Mouse (Mus musculus): ENCODE data around the gene Baiap2l2. TPM values are rescaled to one million over a fixed set of nuclear protein-coding genes. Genes with fewer than 3 reads are reported as not detected.

The Baiap2l2 gene
- polyA plus RNA-seq, 1 experiment from 2014 or later: 10.3 TPM

- Histone ChIP-seq H3K9me3 (ENCODE audit: control insufficient read depth, low read length) (no peaks in the 10 kb centered on the region), H3K4me3 (ENCODE audit: low read length) (no peak overlapping the region), H3K27ac (ENCODE audit: low read depth, low read length) (no peak overlapping the region), H3K4me2 (replicated peaks; ENCODE audit: low read depth, low read length) (peak overlapping the region; percentile 8; the same call in 1 of the 2 replicates), H3K36me3 (ENCODE audit: control insufficient read depth, insufficient read depth, low read length) (no peaks in the 10 kb centered on the region), H3K9ac (ENCODE audit: low read depth, low read length) (no peak overlapping the region), H3K4me1 (ENCODE audit: control insufficient read depth, insufficient read depth, low read length) (peaks cover 22% of the 10 kb centered on the region), H3K27me3 (ENCODE audit: control insufficient read depth, insufficient read depth, low read length) (no peaks in the 10 kb centered on the region)
- WGBS: 39% methylated on average over 4 of the region's 4 CpGs
- ATAC-seq (ENCODE audit: low FRiP score, low TSS enrichment): no peak
These were observed 40.9 kb upstream of the Baiap2l2 start for GRCm38 (mm10) chr15:79326264-79326663.

GRCm38 (mm10) chr15:79325742-79326141 is 40.4 kb upstream of the Baiap2l2 start:
- Histone ChIP-seq H3K36me3 (ENCODE audit: control insufficient read depth, insufficient read depth, low read length) (no peaks in the 10 kb centered on the region), H3K4me1 (ENCODE audit: control insufficient read depth, insufficient read depth, low read length) (peaks cover 22% of the 10 kb centered on the region), H3K27ac (ENCODE audit: low read depth, low read length) (no peak overlapping the region), H3K4me3 (ENCODE audit: low read length) (no peak overlapping the region), H3K9me3 (ENCODE audit: control insufficient read depth, low read length) (no peaks in the 10 kb centered on the region), H3K4me2 (replicated peaks; ENCODE audit: low read depth, low read length) (no peak overlapping the region), H3K27me3 (ENCODE audit: control insufficient read depth, insufficient read depth, low read length) (no peaks in the 10 kb centered on the region), H3K9ac (ENCODE audit: low read depth, low read length) (no peak overlapping the region)
- ATAC-seq (ENCODE audit: low FRiP score, low TSS enrichment): no peak
- WGBS: 69% methylated on average over 3 of the region's 3 CpGs

- Histone ChIP-seq H3K27me3 (ENCODE audit: control insufficient read depth, insufficient read depth, low read length) (no peaks in the 10 kb centered on the region), H3K27ac (ENCODE audit: low read depth, low read length) (peak overlapping the region; percentile 4; the same call in 1 of the 2 replicates), H3K36me3 (ENCODE audit: control insufficient read depth, insufficient read depth, low read length) (no peaks in the 10 kb centered on the region), H3K4me3 (ENCODE audit: low read length) (no peak overlapping the region), H3K9me3 (ENCODE audit: control insufficient read depth, low read length) (no peaks in the 10 kb centered on the region), H3K4me2 (replicated peaks; ENCODE audit: low read depth, low read length) (no peak overlapping the region), H3K4me1 (ENCODE audit: control insufficient read depth, insufficient read depth, low read length) (peaks cover 22% of the 10 kb centered on the region), H3K9ac (ENCODE audit: low read depth, low read length) (no peak overlapping the region)
- 82% methylated on average over 3 of the region's 3 CpGs for WGBS
- ATAC-seq (ENCODE audit: low FRiP score, low TSS enrichment): no peak
These were observed 39.0 kb upstream of the Baiap2l2 start for GRCm38 (mm10) chr15:79324373-79324772.

GRCm38 (mm10) chr15:79323791-79324155 is 38.4 kb upstream of the Baiap2l2 start:
- ATAC-seq (ENCODE audit: low FRiP score, low TSS enrichment): no peak
- H3K36me3 ChIP-seq (ENCODE audit: control insufficient read depth, insufficient read depth, low read length): no peaks in the 10 kb centered on the region
- no peaks in the 10 kb centered on the region for H3K9me3 ChIP-seq (ENCODE audit: control insufficient read depth, low read length)
- 75% methylated on average over 4 of the region's 4 CpGs for WGBS
- H3K9ac ChIP-seq (ENCODE audit: low read depth, low read length): no peak overlapping the region
- no peak overlapping the region for H3K4me3 ChIP-seq (ENCODE audit: low read length)
- no peaks in the 10 kb centered on the region for H3K27me3 ChIP-seq (ENCODE audit: control insufficient read depth, insufficient read depth, low read length)
- H3K27ac ChIP-seq (ENCODE audit: low read depth, low read length): peak overlapping the region; percentile 4
- H3K4me2 ChIP-seq (replicated peaks; ENCODE audit: low read depth, low read length): no peak overlapping the region
- H3K4me1 ChIP-seq (ENCODE audit: control insufficient read depth, insufficient read depth, low read length): peaks cover 22% of the 10 kb centered on the region

GRCm38 (mm10) chr15:79322991-79323790 is 37.9 kb upstream of the Baiap2l2 start:
- 0 out of 2 replicates have a peak overlapping the region, but pooled peaks have one; percentile 19 for H3K9ac ChIP-seq (ENCODE audit: low read depth, low read length)
- ATAC-seq (ENCODE audit: low FRiP score, low TSS enrichment): no peak
- H3K4me1 ChIP-seq (ENCODE audit: control insufficient read depth, insufficient read depth, low read length): peaks cover 22% of the 10 kb centered on the region

GRCm38 (mm10) chr15:79322281-79322990 is 37.1 kb upstream of the Baiap2l2 start:
- Histone ChIP-seq H3K27me3 (ENCODE audit: control insufficient read depth, insufficient read depth, low read length) (no peaks in the 10 kb centered on the region), H3K9ac (ENCODE audit: low read depth, low read length) (0 out of 2 replicates have a peak overlapping the region, but pooled peaks have one; percentile 19), H3K4me3 (ENCODE audit: low read length) (no peak overlapping the region), H3K4me2 (replicated peaks; ENCODE audit: low read depth, low read length) (no peak overlapping the region), H3K27ac (ENCODE audit: low read depth, low read length) (peak overlapping the region; percentile 52; the same call in 1 of the 2 replicates), H3K36me3 (ENCODE audit: control insufficient read depth, insufficient read depth, low read length) (no peaks in the 10 kb centered on the region), H3K9me3 (ENCODE audit: control insufficient read depth, low read length) (no peaks in the 10 kb centered on the region), H3K4me1 (ENCODE audit: control insufficient read depth, insufficient read depth, low read length) (peaks cover 22% of the 10 kb centered on the region)
- WGBS: 49% methylated on average over 11 of the region's 11 CpGs
- no peak for ATAC-seq (ENCODE audit: low FRiP score, low TSS enrichment)

More at GRCm38 (mm10) chr15:79322991-79323790, 37.9 kb upstream of the Baiap2l2 start:
- Histone ChIP-seq H3K9me3 (ENCODE audit: control insufficient read depth, low read length) (no peaks in the 10 kb centered on the region), H3K27me3 (ENCODE audit: control insufficient read depth, insufficient read depth, low read length) (no peaks in the 10 kb centered on the region), H3K4me2 (replicated peaks; ENCODE audit: low read depth, low read length) (no peak overlapping the region), H3K36me3 (ENCODE audit: control insufficient read depth, insufficient read depth, low read length) (no peaks in the 10 kb centered on the region), H3K27ac (ENCODE audit: low read depth, low read length) (peak overlapping the region; percentile 52; the same call in 1 of the 2 replicates), H3K4me3 (ENCODE audit: low read length) (no peak overlapping the region)
- 66% methylated on average over 6 of the region's 6 CpGs for whole genome bisulfite sequencing

- ATAC-seq (ENCODE audit: low FRiP score, low TSS enrichment): no peak
- no peak overlapping the region for H3K9ac ChIP-seq (ENCODE audit: low read depth, low read length)
- H3K27me3 ChIP-seq (ENCODE audit: control insufficient read depth, insufficient read depth, low read length): no peaks in the 10 kb centered on the region
- H3K27ac ChIP-seq (ENCODE audit: low read depth, low read length): no peak overlapping the region
- no peak overlapping the region for H3K4me3 ChIP-seq (ENCODE audit: low read length)
- no peaks in the 10 kb centered on the region for H3K9me3 ChIP-seq (ENCODE audit: control insufficient read depth, low read length)
- no peaks in the 10 kb centered on the region for H3K36me3 ChIP-seq (ENCODE audit: control insufficient read depth, insufficient read depth, low read length)
- no peak overlapping the region for H3K4me2 ChIP-seq (replicated peaks; ENCODE audit: low read depth, low read length)
- peaks cover 15% of the 10 kb centered on the region for H3K4me1 ChIP-seq (ENCODE audit: control insufficient read depth, insufficient read depth, low read length)
- WGBS: 73% methylated on average over 5 of the region's 5 CpGs
These were observed 36.4 kb upstream of the Baiap2l2 start for GRCm38 (mm10) chr15:79321733-79322190.

- Histone ChIP-seq H3K4me3 (ENCODE audit: low read length) (no peak overlapping the region), H3K27me3 (ENCODE audit: control insufficient read depth, insufficient read depth, low read length) (no peaks in the 10 kb centered on the region), H3K36me3 (ENCODE audit: control insufficient read depth, insufficient read depth, low read length) (0 out of 2 replicates have a peak, but pooled peaks cover 5% of the 10 kb centered on the region), H3K9me3 (ENCODE audit: control insufficient read depth, low read length) (no peaks in the 10 kb centered on the region), H3K9ac (ENCODE audit: low read depth, low read length) (no peak overlapping the region), H3K27ac (ENCODE audit: low read depth, low read length) (no peak overlapping the region), H3K4me2 (replicated peaks; ENCODE audit: low read depth, low read length) (no peak overlapping the region), H3K4me1 (ENCODE audit: control insufficient read depth, insufficient read depth, low read length) (no peaks in the 10 kb centered on the region)
- no peak for ATAC-seq (ENCODE audit: low FRiP score, low TSS enrichment)
- 76% methylated on average over 8 of the region's 8 CpGs for whole genome bisulfite sequencing
These were observed 28.6 kb upstream of the Baiap2l2 start for GRCm38 (mm10) chr15:79313848-79314369.

All from kidney, embryonic 14.5 days (tissue).